Mouse (Mus musculus) kidney, adult 2 months (tissue): ENCODE measurements at regions not wholly inside any gene's neighbourhood (a gene's known extent, or its start where the extent isn't known, plus 50 kb on each side); places are given as distances from the start of the nearest gene placed in this dataset.

ENCODE experiments used
- CTCF ChIP-seq: fragments of 200-500 bp; conservative IDR thresholded peaks from 2 replicates; pipeline ENCODE4 v1.5.1; 2011; ENCODE audit warnings: low read depth, mild to moderate bottlenecking, control low read depth, low read length, moderate library complexity, mixed read lengths; ENCODE audit not compliant: insufficient read depth, insufficient read length
- POLR2A ChIP-seq: fragments of 200-500 bp; IDR thresholded peaks from one replicate; pipeline ENCODE4 v1.6.1; 2011; ENCODE audit warnings: low read depth, low read length, control low read depth

- TF ChIP-seq CTCF (no peak), POLR2A (no peak)
Measured at GRCm38 (mm10) chr14:99579271-99579759, 280.8 kb downstream of the Klf5 start.
